Mouse (Mus musculus) CH12.LX (cell line): ENCODE data around the gene Atp11b.

Source experiments
- CHD2 ChIP-seq: IDR thresholded peaks from 2 replicates; pipeline ENCODE4 v1.6.1; 2011; ENCODE audit warnings: low read length, improper control_type of control experiment
- CTCF ChIP-seq, 2 experiments: IDR thresholded peaks in 1 of 2; conservative IDR thresholded peaks in 1 of 2; 2 replicates each; pipeline ENCODE4 v1.5.1; 2011 to 2012; ENCODE audit warnings: low read depth in 2 of 2, low read length in 2 of 2, improper control_type of control experiment in 1 of 2, inconsistent platforms in 1 of 2, mild to moderate bottlenecking in 1 of 2, moderate library complexity in 1 of 2
- RCOR1 ChIP-seq: conservative IDR thresholded peaks from 2 replicates; pipeline ENCODE4 v1.6.1; 2012; ENCODE audit warnings: low read depth, mild to moderate bottlenecking, inconsistent platforms, low read length, improper control_type of control experiment
- UBTF ChIP-seq: IDR thresholded peaks from 2 replicates; pipeline ENCODE4 v1.6.1; 2012; ENCODE audit warnings: low read depth, mild to moderate bottlenecking, inconsistent platforms, low read length, improper control_type of control experiment, moderate library complexity
- USF1 ChIP-seq: IDR thresholded peaks from 2 replicates; pipeline ENCODE4 v1.6.1; 2014; ENCODE audit warnings: low read depth, mild to moderate bottlenecking, inconsistent platforms, low read length, improper control_type of control experiment
- USF2 ChIP-seq: conservative IDR thresholded peaks from 2 replicates; pipeline ENCODE4 v1.6.1; 2011; ENCODE audit warnings: low read depth, low read length, improper control_type of control experiment
- ZC3H11A ChIP-seq: IDR thresholded peaks from 2 replicates; pipeline ENCODE4 v1.6.1; 2012; ENCODE audit warnings: low read depth, mild to moderate bottlenecking, inconsistent platforms, low read length, improper control_type of control experiment
- ZKSCAN1 ChIP-seq: IDR thresholded peaks from 2 replicates; pipeline ENCODE4 v1.6.1; 2012; ENCODE audit warnings: low read depth, inconsistent platforms, low read length, improper control_type of control experiment, borderline replicate concordance

- TF ChIP-seq ZC3H11A = no peak
- no peak for TF ChIP-seq ZKSCAN1
- TF ChIP-seq CTCF (conservative IDR thresholded peaks at IDR 0.05 in 1 of 2, IDR thresholded peaks at IDR 0.05 in 1 of 2; ENCODE audit: low read depth in 2 of 2, low read length in 2 of 2) = no peak
- no peak for TF ChIP-seq UBTF
- no peak for TF ChIP-seq USF1
- TF ChIP-seq RCOR1 = no peak
- no peak for TF ChIP-seq CHD2
- TF ChIP-seq USF2 = no peak
Observed at GRCm38 (mm10) chr3:35900555-35901204, 146.8 kb downstream of the Atp11b start.
